Mouse (Mus musculus) spleen, adult 2 months (tissue): ENCODE data around the gene Slc44a1.

Experiments used
- CTCF ChIP-seq: fragments of 200-500 bp; IDR thresholded peaks from 2 replicates; pipeline ENCODE4 v1.5.1; 2011; ENCODE audit warnings: mild to moderate bottlenecking, inconsistent platforms; ENCODE audit not compliant: insufficient read depth, insufficient read length, insufficient replicate concordance; ENCODE audit errors: extremely low read depth
- POLR2A ChIP-seq: fragments of 200-500 bp; IDR thresholded peaks from 2 replicates; pipeline ENCODE4 v1.6.1; 2011; ENCODE audit warnings: low read depth, low read length, inconsistent platforms

GRCm38 (mm10) chr4:53589466-53589865 lies 149.3 kb downstream of the Slc44a1 start:
- no peak for TF ChIP-seq POLR2A
- no peak for TF ChIP-seq CTCF
